Mouse (Mus musculus): Measurements from ENCODE around the gene Ncam1. TPM values are rescaled to one million over a fixed set of nuclear protein-coding genes. Genes with fewer than 3 reads are reported as not detected.

Gene Ncam1
- polyA plus RNA-seq, 1 experiment from 2014 or later: 370 TPM

DNA sequence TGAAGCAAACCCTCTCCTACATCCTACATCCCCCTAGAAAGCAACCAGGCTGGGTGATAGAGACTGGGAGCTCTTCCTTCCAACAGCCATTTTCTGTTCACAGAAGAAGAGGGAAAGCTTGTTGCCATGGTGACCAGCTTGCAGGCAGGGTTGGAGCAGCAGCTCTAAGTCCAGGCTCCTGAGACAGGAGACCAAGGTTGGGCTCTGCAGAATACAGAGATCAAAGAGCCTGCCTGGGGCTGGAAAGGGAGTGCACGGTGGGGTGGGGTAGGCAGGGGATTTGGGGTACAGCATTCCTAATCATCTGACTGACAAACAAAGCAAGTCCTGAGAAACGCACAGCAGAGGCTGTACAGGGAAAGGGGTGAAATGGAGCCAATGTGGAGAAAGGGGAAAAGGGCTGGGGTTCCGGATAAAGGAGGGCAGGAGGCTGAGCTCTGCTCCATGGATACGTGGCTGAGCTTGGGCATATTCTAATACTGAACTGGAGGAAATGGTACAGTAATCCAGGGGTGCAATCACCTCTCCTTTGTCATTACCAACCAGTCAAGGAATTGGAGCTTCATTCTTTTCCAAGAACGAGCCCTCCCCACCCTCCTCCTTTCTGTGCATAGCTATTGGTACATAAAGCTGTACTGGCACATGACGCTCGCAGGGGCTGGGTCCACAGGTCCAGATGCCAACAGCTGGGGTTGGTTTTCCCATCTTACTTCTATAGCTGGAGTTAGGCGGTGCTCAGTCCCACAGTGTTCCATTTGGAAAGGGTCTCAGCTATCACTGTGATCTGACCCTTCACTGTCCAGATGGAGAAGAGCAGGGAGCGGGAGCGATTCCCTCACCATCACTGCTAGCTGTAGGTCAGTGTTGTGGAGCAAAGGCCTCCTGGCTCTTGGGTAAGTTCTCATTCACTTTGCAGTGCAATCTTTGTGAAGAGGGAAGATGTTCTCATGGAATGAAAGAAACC lies 227.7 kb downstream of the Ncam1 start:
- H3K9ac ChIP-seq (replicated peaks): 0 out of 2 replicates have a peak overlapping the region, but pooled peaks have one; percentile 14
- H3K4me2 ChIP-seq (replicated peaks): peak overlapping the region; percentile 2; the same call in 1 of the 2 replicates
- H3K4me1 ChIP-seq: peaks cover 39% of the 10 kb centered on the region
- no peaks in the 10 kb centered on the region for H3K9me3 ChIP-seq
- H3K27me3 ChIP-seq: no peaks in the 10 kb centered on the region
- H3K27ac ChIP-seq (replicated peaks): peak overlapping the region; percentile 85
- H3K4me3 ChIP-seq: no peak overlapping the region
- peaks cover 29% of the 10 kb centered on the region for H3K36me3 ChIP-seq
- peak; percentile 88 for ATAC-seq (replicated peaks)
- WGBS: 41% methylated on average over 10 of the region's 10 CpGs

DNA sequence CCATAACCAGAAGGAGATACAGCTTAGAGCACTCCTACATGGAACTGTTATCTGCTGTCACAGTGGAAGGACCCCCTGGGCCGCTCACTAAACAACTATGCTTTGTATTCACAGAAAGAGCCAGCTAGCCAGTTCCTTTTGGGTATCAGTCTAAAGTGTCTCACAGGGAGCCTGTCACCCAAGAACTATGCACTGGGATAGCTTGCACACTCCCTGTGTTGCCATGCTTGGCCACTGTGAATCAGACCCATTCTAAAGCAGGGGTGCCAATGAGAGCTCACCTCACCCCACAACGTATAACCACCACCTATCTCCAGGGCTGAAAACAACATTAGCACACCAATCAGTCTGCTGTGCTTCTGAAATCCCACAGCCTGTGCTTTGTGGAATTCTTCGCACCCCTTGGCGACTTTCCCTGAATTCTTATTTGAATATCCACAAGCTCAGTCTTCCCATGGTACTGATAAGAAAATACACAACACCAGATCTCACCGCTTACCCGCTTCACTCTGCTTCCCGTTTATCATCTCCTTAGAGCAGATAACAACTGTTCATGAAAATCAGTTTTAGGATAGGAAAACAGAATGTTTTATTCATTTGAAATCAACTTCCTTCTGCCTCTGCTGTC lies 228.6 kb downstream of the Ncam1 start:
- ATAC-seq (replicated peaks): peak; percentile 42; the same call in 1 of the 2 replicates
- peaks cover 33% of the 10 kb centered on the region for H3K36me3 ChIP-seq
- no peaks in the 10 kb centered on the region for H3K9me3 ChIP-seq
- peak overlapping the region; percentile 85 for H3K27ac ChIP-seq (replicated peaks)
- H3K4me3 ChIP-seq: no peak overlapping the region
- H3K9ac ChIP-seq (replicated peaks): 0 out of 2 replicates have a peak overlapping the region, but pooled peaks have one; percentile 14
- peak overlapping the region; percentile 2; the same call in 1 of the 2 replicates for H3K4me2 ChIP-seq (replicated peaks)
- H3K27me3 ChIP-seq: no peaks in the 10 kb centered on the region
- 23% methylated on average over 7 of the region's 7 CpGs for WGBS
- H3K4me1 ChIP-seq: peaks cover 39% of the 10 kb centered on the region

DNA sequence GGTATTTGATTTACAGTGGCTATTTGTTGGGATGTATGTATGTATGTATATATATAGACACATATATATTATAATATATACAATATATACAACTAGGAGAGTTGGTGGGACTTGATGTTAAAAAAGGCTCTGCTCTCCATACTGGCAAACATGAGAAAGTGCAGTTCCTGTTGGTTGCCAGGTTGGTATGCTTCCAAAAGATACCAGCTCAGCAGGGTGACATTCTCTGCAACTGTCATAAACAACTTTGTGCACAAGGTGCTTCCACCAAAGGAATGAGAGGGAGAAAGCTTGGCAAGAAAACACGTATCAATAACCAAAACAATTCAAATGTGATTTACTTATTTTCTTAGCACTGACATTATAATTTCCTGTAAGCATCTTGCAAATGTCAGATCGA lies 232.9 kb downstream of the Ncam1 start:
- WGBS: 74% methylated on average over 2 of the region's 2 CpGs
- no peak for ATAC-seq (replicated peaks)
- H3K4me2 ChIP-seq (replicated peaks): no peak overlapping the region
- H3K36me3 ChIP-seq: peaks cover 69% of the 10 kb centered on the region
- no peaks in the 10 kb centered on the region for H3K27me3 ChIP-seq
- no peak overlapping the region for H3K27ac ChIP-seq (replicated peaks)
- no peaks in the 10 kb centered on the region for H3K9me3 ChIP-seq
- peaks cover 13% of the 10 kb centered on the region for H3K4me1 ChIP-seq
- no peak overlapping the region for H3K9ac ChIP-seq (replicated peaks)
- no peak overlapping the region for H3K4me3 ChIP-seq

DNA sequence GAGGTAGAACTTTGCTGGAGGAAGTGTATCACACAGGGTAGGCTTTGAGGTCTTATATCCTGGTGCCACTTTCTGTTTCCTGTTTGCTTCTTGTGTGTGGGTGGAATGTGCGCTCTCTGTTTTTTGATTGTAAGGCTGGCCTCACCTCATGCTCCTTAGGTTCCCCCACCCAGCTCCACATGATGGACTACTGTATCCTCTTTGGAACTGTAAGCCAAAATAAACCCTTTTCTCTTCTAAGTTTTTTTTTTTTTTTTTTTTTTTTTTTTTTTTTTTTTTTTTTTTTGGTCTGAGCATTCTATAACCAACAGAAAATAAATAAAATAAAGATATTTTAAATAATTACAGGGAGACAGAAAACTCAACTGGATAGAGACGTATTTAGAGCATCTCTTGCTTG lies 239.8 kb downstream of the Ncam1 start:
- no peak for ATAC-seq (replicated peaks)
- WGBS: 97% methylated on average over 2 of the region's 2 CpGs
- no peak overlapping the region for H3K27ac ChIP-seq (replicated peaks)

DNA sequence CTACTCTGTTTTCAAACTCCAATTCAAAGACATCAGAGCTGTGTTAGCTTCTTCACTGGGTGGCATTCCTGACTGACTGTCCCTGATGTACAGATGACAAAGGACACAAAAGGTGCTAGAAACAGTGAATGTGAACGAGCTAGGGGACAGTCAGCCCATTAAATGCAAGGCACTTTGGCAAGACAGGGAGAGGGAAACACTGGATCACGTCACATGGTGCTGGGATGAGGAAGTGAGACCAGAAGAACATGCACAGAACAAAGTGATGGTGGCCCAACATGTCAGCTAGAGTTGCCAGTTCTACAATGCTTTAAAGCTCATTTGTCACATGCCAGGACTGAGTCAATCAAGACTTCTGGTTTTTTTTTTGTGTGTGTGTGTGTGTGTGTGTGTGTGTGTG lies 247.4 kb downstream of the Ncam1 start:
- Histone ChIP-seq H3K9ac (replicated peaks) (no peak overlapping the region), H3K36me3 (peaks cover 45% of the 10 kb centered on the region), H3K27me3 (no peaks in the 10 kb centered on the region), H3K4me3 (no peak overlapping the region), H3K4me1 (no peaks in the 10 kb centered on the region), H3K27ac (replicated peaks) (no peak overlapping the region), H3K9me3 (no peaks in the 10 kb centered on the region), H3K4me2 (replicated peaks) (no peak overlapping the region)
- 43% methylated on average over 2 of the region's 2 CpGs for WGBS
- no peak for ATAC-seq (replicated peaks)

More for the DNA sequence above, 239.8 kb downstream of the Ncam1 start:
- no peaks in the 10 kb centered on the region for H3K27me3 ChIP-seq
- no peaks in the 10 kb centered on the region for H3K4me1 ChIP-seq
- no peaks in the 10 kb centered on the region for H3K9me3 ChIP-seq
- H3K9ac ChIP-seq (replicated peaks): no peak overlapping the region
- H3K36me3 ChIP-seq: peaks cover 62% of the 10 kb centered on the region
- no peak overlapping the region for H3K4me2 ChIP-seq (replicated peaks)
- no peak overlapping the region for H3K4me3 ChIP-seq

DNA sequence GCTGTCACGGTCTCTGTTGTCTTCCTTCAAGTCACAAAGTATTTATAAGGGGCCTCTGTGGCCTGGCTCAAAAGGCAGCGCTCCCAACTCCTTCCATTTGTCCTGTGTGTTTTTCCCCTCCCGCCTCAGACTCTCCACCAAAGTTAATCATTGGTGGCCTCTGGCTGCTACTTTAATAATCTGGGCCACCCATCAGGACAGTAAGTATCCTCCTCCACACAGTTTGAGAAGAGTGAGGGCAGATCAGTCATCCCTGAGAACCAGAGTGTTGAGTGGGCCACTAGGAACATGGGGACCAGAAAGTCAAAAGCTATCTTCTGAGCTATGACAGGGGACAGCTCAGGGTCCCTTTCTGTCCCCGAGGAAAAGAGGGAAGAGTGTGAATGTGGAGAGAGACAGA lies 256.1 kb downstream of the Ncam1 start:
- Histone ChIP-seq H3K9ac (replicated peaks) (no peak overlapping the region), H3K27me3 (no peaks in the 10 kb centered on the region), H3K9me3 (no peaks in the 10 kb centered on the region), H3K4me1 (no peaks in the 10 kb centered on the region), H3K27ac (replicated peaks) (no peak overlapping the region), H3K36me3 (peaks cover 65% of the 10 kb centered on the region), H3K4me3 (no peak overlapping the region), H3K4me2 (replicated peaks) (no peak overlapping the region)
- 84% methylated on average over 4 of the region's 4 CpGs for WGBS
- ATAC-seq (replicated peaks): no peak

DNA sequence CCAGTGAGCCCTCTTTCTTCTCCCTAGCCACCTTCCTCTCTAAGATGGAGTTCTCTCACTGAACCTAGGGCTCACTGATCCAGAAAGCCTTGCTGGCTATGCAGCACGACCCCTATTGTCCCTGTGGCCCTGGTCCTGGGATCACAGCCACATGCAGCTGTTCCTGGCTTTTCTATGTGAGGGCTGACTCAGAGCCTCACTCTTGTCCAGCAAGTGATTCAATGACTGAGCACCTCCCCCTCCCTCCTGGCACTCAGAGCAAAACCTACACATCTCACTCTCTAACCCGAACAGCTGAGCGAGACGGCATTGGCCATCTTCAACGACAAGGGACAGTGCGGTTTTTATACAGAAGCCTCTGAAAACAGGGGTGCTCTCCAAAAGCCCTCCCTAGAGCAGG lies 260.9 kb downstream of the Ncam1 start:
- Histone ChIP-seq H3K27ac (replicated peaks) (no peak overlapping the region), H3K27me3 (no peaks in the 10 kb centered on the region), H3K4me3 (no peak overlapping the region), H3K36me3 (peaks cover 28% of the 10 kb centered on the region), H3K9ac (replicated peaks) (no peak overlapping the region), H3K4me1 (peaks cover 23% of the 10 kb centered on the region), H3K9me3 (no peaks in the 10 kb centered on the region), H3K4me2 (replicated peaks) (no peak overlapping the region)
- 56% methylated on average over 6 of the region's 6 CpGs for WGBS
- no peak for ATAC-seq (replicated peaks)

DNA sequence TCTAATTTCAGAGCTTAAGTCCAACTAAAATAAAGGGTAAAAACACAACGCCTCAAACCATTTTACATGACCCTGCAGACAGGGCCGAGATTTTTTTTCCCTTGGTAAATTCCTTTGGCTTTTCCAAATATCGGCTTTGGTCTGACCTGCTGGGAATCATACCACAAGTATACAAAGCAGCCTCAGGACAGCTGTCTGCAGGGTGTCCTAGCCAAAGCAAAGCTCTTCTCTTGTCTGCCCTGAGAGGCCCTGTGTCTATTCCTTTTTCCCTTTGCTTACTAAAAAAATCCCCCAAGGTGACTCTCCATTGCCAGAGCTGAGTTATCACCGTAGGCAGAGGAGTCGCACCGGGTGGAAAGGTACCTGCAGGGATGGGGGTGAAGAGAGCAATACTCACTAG lies 262.1 kb downstream of the Ncam1 start:
- Histone ChIP-seq H3K4me1 (peaks cover 23% of the 10 kb centered on the region), H3K4me2 (replicated peaks) (no peak overlapping the region), H3K27ac (replicated peaks) (no peak overlapping the region), H3K9ac (replicated peaks) (no peak overlapping the region), H3K36me3 (peaks cover 22% of the 10 kb centered on the region), H3K27me3 (no peaks in the 10 kb centered on the region), H3K9me3 (no peaks in the 10 kb centered on the region), H3K4me3 (no peak overlapping the region)
- ATAC-seq (replicated peaks): no peak
- WGBS: 70% methylated on average over 6 of the region's 6 CpGs

DNA sequence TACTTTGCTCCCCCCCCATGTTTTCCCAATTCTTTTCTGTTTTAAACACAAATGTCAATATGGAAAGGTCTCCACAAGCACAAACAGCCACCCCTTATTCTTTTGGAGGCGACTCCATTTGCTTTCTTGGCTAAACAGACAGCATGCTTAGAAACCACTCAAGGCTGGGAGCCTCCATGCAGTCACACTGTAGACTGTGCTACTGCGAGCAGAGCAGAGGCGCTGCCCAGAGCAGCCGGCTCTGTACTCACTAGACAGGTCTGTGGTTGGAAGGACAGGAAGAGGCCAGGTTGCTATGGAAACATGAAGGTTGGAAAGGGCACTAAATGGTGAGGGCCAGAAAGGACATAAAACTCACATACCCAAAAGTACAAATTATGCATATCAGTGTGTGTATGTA lies 263.8 kb downstream of the Ncam1 start:
- WGBS: 53% methylated on average over 4 of the region's 4 CpGs
- Histone ChIP-seq H3K9me3 (no peaks in the 10 kb centered on the region), H3K27me3 (no peaks in the 10 kb centered on the region), H3K9ac (replicated peaks) (no peak overlapping the region), H3K36me3 (peaks cover 10% of the 10 kb centered on the region), H3K4me1 (peaks cover 23% of the 10 kb centered on the region), H3K4me2 (replicated peaks) (no peak overlapping the region), H3K4me3 (no peak overlapping the region), H3K27ac (replicated peaks) (no peak overlapping the region)
- ATAC-seq (replicated peaks): 0 out of 2 replicates have a peak, but pooled peaks have one; percentile 36

DNA sequence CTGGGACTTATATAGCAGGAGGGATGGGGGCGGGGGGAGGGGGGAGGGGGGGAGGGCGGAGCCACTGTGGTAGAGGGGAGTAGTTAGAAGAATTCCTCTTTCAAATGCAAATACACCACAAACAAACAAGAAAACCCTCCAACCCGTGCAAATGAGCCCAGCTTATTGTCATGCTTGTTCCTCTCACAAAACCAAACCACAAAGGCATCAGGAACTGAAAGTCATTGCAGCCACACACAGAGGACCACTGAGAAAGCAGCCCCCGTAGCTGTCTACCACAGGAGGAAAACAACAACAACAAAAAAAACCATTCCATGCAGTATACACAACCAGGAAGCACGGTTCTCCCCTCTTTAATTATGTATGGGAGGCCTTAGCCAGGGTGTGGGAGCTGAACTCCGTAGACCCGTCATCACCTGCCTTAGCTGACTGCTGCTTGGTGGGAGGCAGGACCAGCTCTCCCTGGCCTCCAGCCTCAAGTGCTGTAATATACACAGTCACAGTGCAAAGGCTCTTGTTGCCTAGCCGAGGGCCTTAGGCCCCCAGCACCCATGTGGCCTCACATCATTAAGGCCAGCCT lies 264.7 kb downstream of the Ncam1 start:
- Histone ChIP-seq H3K4me1 (peaks cover 30% of the 10 kb centered on the region), H3K9ac (replicated peaks) (no peak overlapping the region), H3K36me3 (peaks cover 6% of the 10 kb centered on the region), H3K27ac (replicated peaks) (peak overlapping the region; percentile 67), H3K9me3 (no peaks in the 10 kb centered on the region), H3K27me3 (no peaks in the 10 kb centered on the region), H3K4me3 (no peak overlapping the region), H3K4me2 (replicated peaks) (no peak overlapping the region)
- ATAC-seq (replicated peaks): peak; percentile 66
- 9% methylated on average over 6 of the region's 8 CpGs for WGBS

DNA sequence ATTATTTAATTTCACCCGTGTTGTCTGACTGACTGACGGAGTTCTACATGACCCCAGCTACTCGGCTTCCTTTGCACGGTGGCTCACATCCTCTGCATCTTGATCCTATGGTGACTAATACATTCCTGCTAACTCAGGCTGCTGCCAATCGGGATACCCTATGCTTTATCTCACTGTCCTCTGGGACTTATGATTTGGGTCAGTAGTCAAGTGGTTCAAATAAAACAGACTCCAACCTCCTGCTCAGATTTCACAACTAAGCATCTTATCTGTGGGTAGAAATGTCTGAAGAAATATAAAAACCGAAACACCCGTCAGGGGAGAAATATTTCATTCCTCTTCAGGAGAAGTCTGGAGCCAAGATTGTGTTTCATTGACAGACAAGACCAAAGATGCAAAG lies 265.3 kb downstream of the Ncam1 start:
- Histone ChIP-seq H3K4me1 (peaks cover 30% of the 10 kb centered on the region), H3K27me3 (no peaks in the 10 kb centered on the region), H3K36me3 (peaks cover 6% of the 10 kb centered on the region), H3K4me2 (replicated peaks) (no peak overlapping the region), H3K9ac (replicated peaks) (no peak overlapping the region), H3K9me3 (no peaks in the 10 kb centered on the region), H3K4me3 (no peak overlapping the region), H3K27ac (replicated peaks) (no peak overlapping the region)
- ATAC-seq (replicated peaks): no peak
- WGBS: 77% methylated on average over 7 of the region's 7 CpGs

DNA sequence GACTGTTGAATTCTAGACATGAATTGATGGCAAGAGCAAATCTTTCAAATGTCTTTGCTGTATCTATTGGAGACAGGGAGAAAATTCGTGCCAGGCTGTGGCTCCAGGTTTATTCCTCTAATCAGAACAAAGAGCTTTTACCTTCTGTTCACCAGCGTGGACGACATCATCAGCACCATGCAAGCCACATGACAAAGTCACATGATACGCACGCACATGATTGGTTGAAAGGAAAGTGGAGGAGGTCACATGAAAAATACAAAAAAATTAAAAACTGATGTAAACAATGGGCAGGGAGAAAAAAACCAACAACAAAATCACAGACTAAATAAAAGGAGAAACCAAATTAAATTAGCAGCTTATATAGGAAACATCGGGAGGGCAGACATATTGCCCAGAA lies 266.9 kb downstream of the Ncam1 start:
- 88% methylated on average over 6 of the region's 6 CpGs for WGBS
- Histone ChIP-seq H3K4me1 (peaks cover 36% of the 10 kb centered on the region), H3K4me2 (replicated peaks) (no peak overlapping the region)

More for the DNA sequence above, 266.9 kb downstream of the Ncam1 start:
- Histone ChIP-seq H3K27ac (replicated peaks) (no peak overlapping the region), H3K36me3 (peaks cover 6% of the 10 kb centered on the region; the same call in 1 of the 2 replicates), H3K9me3 (no peaks in the 10 kb centered on the region), H3K27me3 (no peaks in the 10 kb centered on the region), H3K9ac (replicated peaks) (no peak overlapping the region), H3K4me3 (no peak overlapping the region)
- ATAC-seq (replicated peaks): no peak

Measured in forebrain, embryonic 15.5 days (tissue).